7 mouse cellular contexts compared by ENCODE assay signal in genomic region chr2:59438479-59438935, GRCm38 (mm10). TPM values are rescaled to one million over a fixed set of nuclear protein-coding genes. Genes with fewer than 3 reads are reported as not detected.
A peak's percentile ranks its signal among the peaks of the same experiment; 100 is the strongest.
DNase-seq lines count a peak whose midpoint lies in the region; ATAC-seq lines count a peak whose summit lies in the region.

No protein-coding gene starts in this region.

- H3K4me3 ChIP-seq in hindbrain, embryonic 14.5 days (replicated peaks; ENCODE audit: low read length), result no peak overlapping the region

- H3K36me3 ChIP-seq in hindbrain, embryonic 14.5 days (replicated peaks; ENCODE audit: control insufficient read depth, insufficient read depth), result no peaks in the 10 kb centered on the region

- no peaks in the 10 kb centered on the region for H3K4me1 ChIP-seq in hindbrain, embryonic 14.5 days (replicated peaks; ENCODE audit: control insufficient read depth, insufficient read depth, low read length)

- H3K9ac ChIP-seq in hindbrain, embryonic 14.5 days, result no peak overlapping the region

- no peaks in the 10 kb centered on the region for H3K9me3 ChIP-seq in hindbrain, embryonic 14.5 days (ENCODE audit: control insufficient read depth, low read length)

- H3K4me2 ChIP-seq in hindbrain, embryonic 14.5 days (replicated peaks), result peak overlapping the region; percentile 30

- DNase-seq in ZHBTc4 (ENCODE audit: low read depth, low spot score), result peak; percentile 87
- DNase-seq in cerebellum, adult 8-10 months, result peak; percentile 74
- peak; percentile 88 for DNase-seq in hindbrain, embryonic 14.5 days (ENCODE audit: low spot score)
- DNase-seq in layer of hippocampus, postnatal 14 days (ENCODE audit: low spot score in 2 of 2), result peak; percentile 75 to 88
- DNase-seq in lung, postnatal 14 days, result peak; percentile 65
- peak; percentile 92 for DNase-seq in retina, embryonic 14.5 days (ENCODE audit: low spot score)

- no peaks in the 10 kb centered on the region for H3K27me3 ChIP-seq in hindbrain, embryonic 14.5 days (ENCODE audit: control insufficient read depth, insufficient read depth, low read length)

- WGBS in hindbrain, embryonic 14.5 days, result 21% methylated on average over 10 of the region's 10 CpGs

- peak; percentile 87 for ATAC-seq in frontal cortex, adult (ENCODE audit: low TSS enrichment)
- peak; percentile 68; the same call in 1 of the 2 replicates for ATAC-seq in hindbrain, embryonic 14.5 days (ENCODE audit: low FRiP score)

- H3K27ac ChIP-seq in hindbrain, embryonic 14.5 days, result no peak overlapping the region

RNA-seq across cellular contexts. Expression of gene Dapl1, which starts 45.9 kb away (rescaled TPM):
- 0.53 TPM in 1 of 2 replicates, not detected in the other for polyA plus RNA-seq in hindbrain, embryonic 14.5 days (2014; fragmentation: Nextera tagmentation; extraction: Ambion mirVana)
- total RNA-seq in layer of hippocampus, postnatal 14 days (2021), result not detected
